Mouse (Mus musculus): ENCODE results near the gene Glb1. TPM values are rescaled to one million over a fixed set of nuclear protein-coding genes. Genes with fewer than 3 reads are reported as not detected.
A peak's percentile ranks its signal among the peaks of the same experiment; 100 is the strongest.

Glb1 gene
- polyA plus RNA-seq, 1 experiment: 22.2 TPM

- no peak for TF ChIP-seq POLR2A (IDR thresholded peaks at IDR 0.05; ENCODE audit: borderline replicate concordance, insufficient read depth, low read length)
- TF ChIP-seq CTCF (IDR thresholded peaks at IDR 0.05; ENCODE audit: borderline replicate concordance, insufficient read depth, low read depth, low read length): no peak
- peak in 1 of 2 experiments; percentile 36 for DNase-seq
- H3K4me3 ChIP-seq (replicated peaks; ENCODE audit: insufficient read depth, low read depth, low read length): peak overlapping the region; percentile 70
- WGBS: 5% methylated on average over 16 of the region's 16 CpGs
- no peaks in the 10 kb centered on the region; the same call in 1 of the 2 replicates for H3K4me1 ChIP-seq (ENCODE audit: control insufficient read depth, insufficient read depth, low read length)
- no peaks in the 10 kb centered on the region for H3K27me3 ChIP-seq (ENCODE audit: control insufficient read depth, insufficient read depth, low read length)
- 0 out of 2 replicates have a peak overlapping the region, but pooled peaks have one; percentile 38 for H3K27ac ChIP-seq (ENCODE audit: insufficient read depth, low read length)
Observed at GRCm38 (mm10) chr9:114401685-114402080, 807 bp downstream of the Glb1 start.

- peak in 1 of 2 experiments; percentile 12 for DNase-seq
- WGBS: 26% methylated on average over 2 of the region's 2 CpGs
- no peaks in the 10 kb centered on the region for H3K27me3 ChIP-seq (ENCODE audit: control insufficient read depth, insufficient read depth, low read length)
- no peak overlapping the region for H3K27ac ChIP-seq (ENCODE audit: insufficient read depth, low read length)
- H3K4me1 ChIP-seq (ENCODE audit: control insufficient read depth, insufficient read depth, low read length): no peaks in the 10 kb centered on the region; the same call in 1 of the 2 replicates
- H3K4me3 ChIP-seq (replicated peaks; ENCODE audit: insufficient read depth, low read depth, low read length): no peak overlapping the region
- no peak for TF ChIP-seq CTCF (IDR thresholded peaks at IDR 0.05; ENCODE audit: borderline replicate concordance, insufficient read depth, low read depth, low read length)
- no peak for TF ChIP-seq POLR2A (IDR thresholded peaks at IDR 0.05; ENCODE audit: borderline replicate concordance, insufficient read depth, low read length)
Observed at GRCm38 (mm10) chr9:114407676-114408075, 6.8 kb downstream of the Glb1 start.

- no peaks in the 10 kb centered on the region for H3K27me3 ChIP-seq (ENCODE audit: control insufficient read depth, insufficient read depth, low read length)
- no peak overlapping the region for H3K4me3 ChIP-seq (replicated peaks; ENCODE audit: insufficient read depth, low read depth, low read length)
- WGBS: 96% methylated on average over 11 of the region's 11 CpGs
- DNase-seq: no peak
- no peak for TF ChIP-seq POLR2A (IDR thresholded peaks at IDR 0.05; ENCODE audit: borderline replicate concordance, insufficient read depth, low read length)
- TF ChIP-seq CTCF (IDR thresholded peaks at IDR 0.05; ENCODE audit: borderline replicate concordance, insufficient read depth, low read depth, low read length): no peak
- H3K4me1 ChIP-seq (ENCODE audit: control insufficient read depth, insufficient read depth, low read length): no peaks in the 10 kb centered on the region
- H3K27ac ChIP-seq (ENCODE audit: insufficient read depth, low read length): no peak overlapping the region
Observed at GRCm38 (mm10) chr9:114410313-114410862, 9.5 kb downstream of the Glb1 start.

DNA sequence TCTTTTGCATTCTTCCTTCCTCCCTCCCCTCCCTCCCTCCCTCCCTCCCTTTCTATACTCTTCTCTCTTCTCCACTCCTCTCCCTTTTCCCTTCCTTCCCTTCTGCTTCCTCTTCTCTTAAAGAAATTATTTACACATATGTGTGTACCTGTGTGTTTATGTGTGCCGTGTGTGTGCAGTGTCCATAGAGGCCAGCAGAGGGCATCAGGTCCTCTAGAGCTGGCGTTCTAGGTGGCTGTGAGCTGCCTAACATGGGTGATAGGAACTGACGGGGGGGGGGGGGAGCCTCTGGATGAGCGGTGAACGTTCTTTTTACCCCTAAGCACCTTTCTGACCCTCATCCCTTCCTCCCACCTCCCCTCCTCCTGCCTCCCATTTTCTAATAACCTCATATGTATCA is 10.4 kb downstream of the Glb1 start:
- no peak overlapping the region for H3K27ac ChIP-seq (ENCODE audit: insufficient read depth, low read length)
- TF ChIP-seq CTCF (IDR thresholded peaks at IDR 0.05; ENCODE audit: borderline replicate concordance, insufficient read depth, low read depth, low read length) (no peak), POLR2A (IDR thresholded peaks at IDR 0.05; ENCODE audit: borderline replicate concordance, insufficient read depth, low read length) (no peak)
- no peaks in the 10 kb centered on the region for H3K27me3 ChIP-seq (ENCODE audit: control insufficient read depth, insufficient read depth, low read length)
- no peak for DNase-seq
- H3K4me1 ChIP-seq (ENCODE audit: control insufficient read depth, insufficient read depth, low read length): no peaks in the 10 kb centered on the region
- WGBS: 84% methylated on average over 5 of the region's 5 CpGs
- no peak overlapping the region for H3K4me3 ChIP-seq (replicated peaks; ENCODE audit: insufficient read depth, low read depth, low read length)

GRCm38 (mm10) chr9:114412406-114412805 is 11.5 kb downstream of the Glb1 start:
- 88% methylated on average over 9 of the region's 9 CpGs for WGBS
- H3K27me3 ChIP-seq (ENCODE audit: control insufficient read depth, insufficient read depth, low read length): no peaks in the 10 kb centered on the region
- H3K27ac ChIP-seq (ENCODE audit: insufficient read depth, low read length): no peak overlapping the region
- no peak overlapping the region for H3K4me3 ChIP-seq (replicated peaks; ENCODE audit: insufficient read depth, low read depth, low read length)
- no peaks in the 10 kb centered on the region for H3K4me1 ChIP-seq (ENCODE audit: control insufficient read depth, insufficient read depth, low read length)
- no peak for DNase-seq
- no peak for TF ChIP-seq POLR2A (IDR thresholded peaks at IDR 0.05; ENCODE audit: borderline replicate concordance, insufficient read depth, low read length)
- TF ChIP-seq CTCF (IDR thresholded peaks at IDR 0.05; ENCODE audit: borderline replicate concordance, insufficient read depth, low read depth, low read length): no peak

- Histone ChIP-seq H3K27ac (ENCODE audit: insufficient read depth, low read length) (no peak overlapping the region), H3K4me1 (ENCODE audit: control insufficient read depth, insufficient read depth, low read length) (no peaks in the 10 kb centered on the region), H3K27me3 (ENCODE audit: control insufficient read depth, insufficient read depth, low read length) (no peaks in the 10 kb centered on the region), H3K4me3 (replicated peaks; ENCODE audit: insufficient read depth, low read depth, low read length) (no peak overlapping the region)
- WGBS: 82% methylated on average over 12 of the region's 12 CpGs
- no peak for TF ChIP-seq CTCF (IDR thresholded peaks at IDR 0.05; ENCODE audit: borderline replicate concordance, insufficient read depth, low read depth, low read length)
- TF ChIP-seq POLR2A (IDR thresholded peaks at IDR 0.05; ENCODE audit: borderline replicate concordance, insufficient read depth, low read length): no peak
- no peak for DNase-seq
Observed at GRCm38 (mm10) chr9:114413866-114414265, 13.0 kb downstream of the Glb1 start.

GRCm38 (mm10) chr9:114415701-114416100 is 14.8 kb downstream of the Glb1 start:
- H3K27me3 ChIP-seq (ENCODE audit: control insufficient read depth, insufficient read depth, low read length): no peaks in the 10 kb centered on the region
- DNase-seq: peak; percentile 25 to 37
- H3K4me1 ChIP-seq (ENCODE audit: control insufficient read depth, insufficient read depth, low read length): no peaks in the 10 kb centered on the region
- peak; percentile 81 for TF ChIP-seq CTCF (IDR thresholded peaks at IDR 0.05; ENCODE audit: borderline replicate concordance, insufficient read depth, low read depth, low read length)
- TF ChIP-seq POLR2A (IDR thresholded peaks at IDR 0.05; ENCODE audit: borderline replicate concordance, insufficient read depth, low read length): no peak
- no peak overlapping the region for H3K27ac ChIP-seq (ENCODE audit: insufficient read depth, low read length)
- no peak overlapping the region for H3K4me3 ChIP-seq (replicated peaks; ENCODE audit: insufficient read depth, low read depth, low read length)
- WGBS: 21% methylated on average over 11 of the region's 11 CpGs
